Mouse (Mus musculus): ENCODE measurements at regions not wholly inside any gene's neighbourhood (a gene's known extent, or its start where the extent isn't known, plus 50 kb on each side); places are given as distances from the start of the nearest gene placed in this dataset.

DNA sequence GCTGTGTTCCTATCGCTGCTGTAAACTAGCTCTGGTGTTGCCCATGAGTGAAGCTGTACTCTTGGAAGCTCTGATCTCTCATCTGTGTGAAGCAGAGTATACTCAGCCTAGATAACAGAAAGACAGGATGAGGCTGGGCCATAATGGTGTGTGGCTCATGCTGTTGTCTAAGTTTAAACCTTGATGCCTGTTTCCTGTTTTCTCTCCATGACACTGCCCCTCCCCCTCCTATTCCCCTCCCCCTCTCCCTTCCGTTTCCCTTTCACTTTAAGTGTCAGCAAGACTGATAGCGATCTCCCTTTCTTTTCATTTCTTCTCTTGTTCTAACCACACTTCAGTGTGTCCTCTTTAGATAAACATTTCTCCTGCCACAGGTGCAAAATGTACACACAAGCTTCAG lies 229.2 kb upstream of the Tbc1d5 start:
- DNase-seq (ENCODE audit: extremely low spot score in 1 of 2, low spot score in 1 of 2): no peak

DNA sequence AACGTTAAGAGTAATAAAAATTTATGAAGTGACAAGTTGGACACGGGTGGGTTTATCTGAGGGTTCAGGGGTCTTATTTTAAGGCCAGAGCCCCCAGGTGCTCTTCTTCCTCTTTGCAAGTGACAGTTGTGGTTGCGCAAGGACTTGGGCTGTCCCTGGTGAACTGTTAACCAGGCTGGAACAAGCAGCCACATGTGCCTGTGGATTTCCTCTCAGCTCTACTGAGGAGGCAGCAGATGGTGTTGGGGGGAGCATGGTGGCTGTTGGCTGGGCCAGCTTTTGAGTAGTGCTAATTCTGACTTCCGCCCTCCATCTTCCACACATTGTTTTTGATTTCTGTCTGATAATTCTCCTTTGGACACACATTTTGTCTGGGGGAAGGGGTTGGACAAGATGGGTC lies 227.9 kb upstream of the Tbc1d5 start:
- DNase-seq (ENCODE audit: extremely low spot score in 1 of 2, low spot score in 1 of 2): no peak

DNA sequence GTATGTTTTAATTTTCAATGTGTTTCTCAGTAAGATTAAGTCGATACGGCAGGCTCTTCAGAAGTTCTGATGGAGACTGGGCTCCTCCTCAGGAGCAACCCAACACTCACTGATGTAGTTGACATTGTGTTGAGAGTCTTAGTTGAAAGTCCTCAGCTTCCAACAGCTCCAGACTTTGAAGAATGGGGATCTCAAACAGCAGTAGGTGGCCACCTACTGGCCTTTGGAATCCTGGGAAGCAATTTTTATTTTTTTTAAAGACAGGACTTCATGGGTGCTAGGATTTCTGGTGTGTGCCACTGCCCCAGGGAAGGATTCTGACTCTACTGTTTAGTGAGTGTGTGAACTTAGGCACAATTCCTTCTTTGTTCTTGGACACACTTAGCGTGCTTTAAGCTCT lies 225.9 kb upstream of the Tbc1d5 start:
- DNase-seq (ENCODE audit: extremely low spot score in 1 of 2, low spot score in 1 of 2): no peak

DNA sequence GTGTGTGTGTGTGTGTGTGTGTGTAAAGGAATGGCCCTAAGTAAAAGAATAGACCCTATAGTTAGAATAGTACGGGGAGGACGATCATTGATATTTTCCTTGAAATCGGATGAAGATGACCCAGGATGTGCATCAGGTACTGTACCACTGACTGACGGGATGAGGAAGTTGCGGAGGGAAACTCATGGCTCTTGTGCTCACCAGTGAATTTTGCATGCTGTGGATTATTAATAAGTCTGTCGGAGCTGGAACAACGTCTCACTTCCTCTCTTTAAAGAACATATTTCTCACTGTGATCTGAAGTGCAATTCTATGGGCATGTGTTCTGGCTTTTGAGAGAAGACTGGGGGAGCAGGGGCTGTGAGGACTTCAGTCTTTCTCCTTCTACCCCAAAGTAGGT lies 218.8 kb upstream of the Tbc1d5 start:
- no peak for DNase-seq (ENCODE audit: extremely low spot score in 1 of 2, low spot score in 1 of 2)

DNA sequence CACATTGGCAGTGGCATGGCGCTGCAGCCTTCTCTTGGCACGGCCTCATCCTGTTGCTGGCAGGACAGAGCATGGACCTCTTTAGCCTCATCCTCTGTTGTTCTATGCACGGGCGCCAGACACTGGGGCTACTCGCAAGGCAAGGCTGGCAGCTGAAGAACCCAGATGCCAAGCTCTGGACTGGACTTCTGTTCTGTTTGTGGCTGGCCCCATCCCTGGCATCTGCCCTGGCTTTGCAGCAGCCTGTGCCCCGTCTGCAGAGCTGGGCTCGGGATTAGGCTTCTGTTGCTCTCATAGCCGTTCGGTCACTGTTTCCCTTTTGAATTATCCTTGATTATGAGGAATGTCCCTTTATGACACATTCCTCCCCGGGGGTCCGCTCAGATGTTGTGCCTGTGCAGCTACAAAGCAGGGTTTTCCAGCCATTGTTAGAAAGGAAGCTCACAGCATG lies 214.6 kb upstream of the Tbc1d5 start:
- DNase-seq (ENCODE audit: extremely low spot score in 1 of 2, low spot score in 1 of 2): no peak

DNA sequence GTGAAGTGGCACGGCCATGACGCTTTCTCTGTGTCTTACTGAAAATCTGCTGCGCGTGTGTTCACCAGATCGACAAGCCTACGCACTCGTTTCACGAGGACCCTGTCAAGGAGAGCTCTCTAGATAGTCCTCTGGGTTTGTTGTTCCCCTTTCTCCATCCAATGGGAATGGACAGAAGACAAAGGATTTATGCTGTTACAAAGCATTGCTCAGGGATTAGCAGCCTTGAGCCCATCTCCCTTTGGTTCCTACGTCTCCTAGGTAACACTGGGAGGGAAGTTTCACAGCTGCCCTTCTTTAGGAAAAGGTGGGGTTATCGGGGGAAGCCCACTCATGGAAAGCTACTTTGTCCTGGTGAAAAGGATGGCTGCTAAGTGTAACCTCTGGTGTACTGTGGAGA lies 212.7 kb upstream of the Tbc1d5 start:
- DNase-seq (ENCODE audit: extremely low spot score in 1 of 2, low spot score in 1 of 2): no peak

DNA sequence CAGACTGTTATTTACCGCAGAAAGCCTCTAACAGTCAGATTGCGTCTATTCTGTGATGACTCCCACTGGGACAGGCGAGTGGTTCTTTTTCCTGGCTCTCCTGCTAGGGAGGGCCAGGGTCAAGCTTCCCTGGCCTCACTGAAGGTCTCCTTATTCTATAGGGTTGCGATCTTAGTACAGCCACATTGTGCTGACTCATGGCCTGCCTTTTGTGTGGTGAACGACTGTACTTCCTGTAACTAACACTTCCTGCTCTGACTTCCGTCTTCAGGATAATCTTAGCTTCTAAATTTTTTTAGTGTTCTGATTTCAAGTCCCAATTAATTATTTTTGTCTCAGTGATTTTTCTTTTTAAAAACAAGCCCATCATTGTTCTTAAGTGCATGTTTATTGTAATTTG lies 203.4 kb upstream of the Tbc1d5 start:
- DNase-seq (ENCODE audit: extremely low spot score in 1 of 2, low spot score in 1 of 2): no peak

DNA sequence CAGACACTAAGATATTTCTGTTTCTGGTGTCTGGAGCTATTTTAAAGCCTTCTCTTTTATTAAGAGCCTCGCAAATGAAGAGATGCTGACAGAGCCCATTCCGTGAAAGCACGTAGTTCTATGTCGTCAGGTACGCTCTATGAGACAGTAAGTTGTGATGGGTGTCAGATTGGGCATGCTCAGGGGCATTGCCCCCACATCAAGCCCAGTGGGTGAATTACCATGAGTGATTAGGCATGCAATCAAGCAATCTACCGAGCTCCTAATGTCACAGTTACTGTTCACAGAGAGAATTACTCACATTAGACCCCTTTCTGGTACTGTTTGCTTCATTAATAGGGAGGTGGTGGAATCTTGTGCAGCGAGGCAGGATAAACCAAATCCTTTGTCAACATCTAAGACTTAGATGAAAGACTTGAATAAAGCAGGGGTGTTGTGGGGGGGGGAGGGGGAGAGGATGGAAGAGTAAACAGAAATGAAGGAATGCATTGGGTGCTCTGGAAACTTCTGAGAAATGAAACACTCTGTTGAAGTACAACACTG lies 192.9 kb upstream of the Tbc1d5 start:
- no peak for DNase-seq (ENCODE audit: extremely low spot score in 1 of 2, low spot score in 1 of 2)

DNA sequence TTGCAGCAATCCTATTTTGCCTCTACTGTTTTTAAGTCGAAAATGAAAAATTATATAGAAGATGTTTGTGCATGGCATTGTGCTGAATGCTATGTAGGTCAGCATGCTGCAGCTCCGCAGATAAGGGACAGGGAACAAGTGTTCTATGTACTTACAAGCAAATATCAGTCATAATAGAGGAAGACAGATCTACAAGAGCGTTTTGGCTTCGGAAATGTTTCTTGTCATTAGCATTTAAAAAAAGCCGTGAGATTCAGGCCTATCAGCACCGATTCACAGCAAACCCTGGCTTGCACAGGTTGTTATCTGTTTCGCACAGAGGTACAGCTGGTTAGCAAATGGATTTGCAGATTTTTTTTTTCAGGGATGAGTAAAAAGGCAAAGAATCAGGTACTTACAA lies 191.8 kb upstream of the Tbc1d5 start:
- DNase-seq (ENCODE audit: extremely low spot score in 1 of 2, low spot score in 1 of 2): peak in 1 of 2 experiments; percentile 4

DNA sequence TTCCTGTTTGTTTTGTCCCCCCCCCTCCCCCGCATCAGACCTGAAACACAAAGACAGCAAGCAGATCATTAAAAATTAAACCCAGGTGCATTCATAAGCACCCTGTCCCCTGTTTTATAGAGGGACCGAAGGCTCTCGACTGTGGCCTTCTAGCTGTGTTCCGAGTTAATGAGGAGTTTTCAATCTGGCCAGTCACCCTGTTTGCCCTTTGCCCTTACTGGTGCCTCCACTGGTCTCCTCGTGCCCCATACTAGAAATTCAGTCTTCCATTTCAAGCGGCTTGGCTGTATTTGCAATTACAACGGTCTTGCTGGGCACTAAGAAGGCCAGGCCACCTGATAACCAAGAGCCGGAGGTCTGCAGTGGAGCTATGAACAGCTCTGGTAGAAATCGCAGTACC lies 190.9 kb upstream of the Tbc1d5 start:
- DNase-seq (ENCODE audit: extremely low spot score in 1 of 2, low spot score in 1 of 2): no peak

DNA sequence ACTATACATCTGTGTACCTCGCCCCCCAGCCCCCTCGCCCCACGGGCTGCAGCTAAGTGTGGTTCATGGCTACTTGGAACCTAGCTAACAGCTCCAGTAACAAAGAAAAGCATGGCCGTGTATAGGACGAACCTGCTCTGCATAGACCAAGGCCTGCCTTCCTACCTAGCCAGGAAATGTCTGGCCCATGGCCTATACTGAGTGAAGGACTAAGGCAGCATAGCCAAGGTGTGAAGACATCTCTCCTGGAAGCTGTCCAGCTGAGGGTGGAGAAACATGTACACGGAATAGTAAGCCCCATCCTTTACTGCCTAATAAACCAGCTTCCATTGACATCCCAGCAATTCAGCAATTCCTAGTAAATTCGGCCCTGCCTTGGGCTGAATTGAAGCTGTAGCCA lies 183.6 kb upstream of the Tbc1d5 start:
- no peak for DNase-seq (ENCODE audit: extremely low spot score in 1 of 2, low spot score in 1 of 2)

DNA sequence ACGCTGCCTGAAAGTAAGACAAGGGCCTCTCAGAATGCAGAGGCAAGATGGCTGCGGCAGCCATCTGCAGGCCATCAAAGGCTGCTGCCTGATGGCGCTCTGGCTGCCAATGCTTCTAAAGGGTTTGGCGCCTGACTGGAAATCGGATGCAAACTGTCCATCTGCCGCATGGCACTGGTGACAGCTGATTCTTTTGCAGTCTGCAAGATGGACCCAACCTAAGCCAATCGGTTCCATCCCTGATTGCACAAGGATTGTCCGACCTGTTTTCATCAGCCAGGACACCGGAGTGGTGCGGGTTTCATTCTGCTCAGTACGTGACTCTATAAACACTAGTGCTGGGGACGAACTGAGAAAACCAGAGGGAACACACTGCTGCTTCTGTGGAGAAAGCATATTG lies 183.1 kb upstream of the Tbc1d5 start:
- DNase-seq (ENCODE audit: extremely low spot score in 1 of 2, low spot score in 1 of 2): no peak

DNA sequence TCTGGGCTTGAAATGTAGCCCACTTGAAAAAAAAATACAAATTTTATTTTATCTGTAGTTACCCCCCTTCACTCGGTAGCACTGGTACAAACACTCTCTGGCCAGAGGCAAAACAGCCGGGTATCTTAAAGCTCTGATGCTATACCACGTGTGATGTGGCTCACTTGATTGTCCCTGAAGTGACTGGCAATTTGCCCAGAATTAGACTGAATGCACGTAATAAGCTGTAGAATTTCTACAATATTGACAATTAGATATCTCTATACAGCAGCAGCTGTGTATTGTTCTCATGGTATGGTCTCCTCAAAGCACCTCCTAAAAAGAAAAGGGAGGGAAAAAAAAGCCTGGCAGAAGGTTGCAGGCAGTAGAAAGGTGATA lies 179.2 kb upstream of the Tbc1d5 start:
- DNase-seq (ENCODE audit: extremely low spot score in 1 of 2, low spot score in 1 of 2): no peak

DNA sequence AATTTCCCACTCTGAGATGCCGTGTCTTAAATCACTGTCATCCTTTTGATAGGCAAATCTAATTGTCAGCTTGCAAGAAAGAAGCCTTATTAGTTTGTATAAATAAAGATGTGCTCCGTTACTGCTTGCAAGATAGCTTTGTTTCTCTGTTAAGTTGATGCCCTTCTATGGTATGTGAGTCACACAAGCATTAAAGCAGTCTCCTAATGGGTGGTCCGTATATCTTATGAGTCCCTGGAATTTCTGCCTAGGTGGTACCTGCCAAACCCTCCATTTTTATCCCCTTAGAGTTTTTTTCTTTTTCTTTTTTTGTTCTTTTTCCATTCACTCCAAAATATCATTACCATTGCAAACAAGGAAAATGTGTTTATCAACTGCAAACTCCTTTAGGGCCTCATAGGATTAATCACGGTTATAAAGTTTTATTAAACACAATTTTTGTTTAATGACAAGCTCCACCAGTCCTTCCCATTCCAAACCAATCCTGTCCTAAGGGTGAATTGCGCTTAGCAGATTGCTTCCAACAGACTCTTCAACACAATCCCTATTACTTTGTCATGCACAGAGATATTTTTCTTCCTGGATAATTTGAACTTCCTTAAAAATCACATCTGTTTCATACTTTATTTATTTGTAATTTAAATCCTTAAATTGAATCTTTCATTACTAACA lies 178.7 kb upstream of the Tbc1d5 start:
- no peak for DNase-seq (ENCODE audit: extremely low spot score in 1 of 2, low spot score in 1 of 2)

DNA sequence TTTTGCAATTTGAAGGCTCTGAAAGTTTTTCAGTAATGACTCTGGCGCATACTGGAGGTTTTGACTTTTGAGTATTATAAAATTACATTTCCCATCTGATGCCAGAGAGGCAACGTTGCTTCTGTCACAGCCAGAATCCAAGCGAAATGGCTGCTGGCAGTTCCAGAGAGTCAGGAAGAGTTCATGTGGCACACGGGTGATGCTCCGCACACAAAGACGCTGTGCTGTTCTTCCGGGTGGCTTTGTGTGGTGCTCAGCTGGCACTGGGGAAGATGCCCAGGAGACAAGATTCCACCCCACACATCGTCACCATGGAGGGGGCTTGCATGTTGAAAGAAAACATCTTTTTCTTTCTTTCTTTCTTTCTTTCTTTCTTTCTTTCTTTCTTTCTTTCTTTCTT lies 177.3 kb upstream of the Tbc1d5 start:
- DNase-seq (ENCODE audit: extremely low spot score in 1 of 2, low spot score in 1 of 2): peak in 1 of 2 experiments; percentile 16

DNA sequence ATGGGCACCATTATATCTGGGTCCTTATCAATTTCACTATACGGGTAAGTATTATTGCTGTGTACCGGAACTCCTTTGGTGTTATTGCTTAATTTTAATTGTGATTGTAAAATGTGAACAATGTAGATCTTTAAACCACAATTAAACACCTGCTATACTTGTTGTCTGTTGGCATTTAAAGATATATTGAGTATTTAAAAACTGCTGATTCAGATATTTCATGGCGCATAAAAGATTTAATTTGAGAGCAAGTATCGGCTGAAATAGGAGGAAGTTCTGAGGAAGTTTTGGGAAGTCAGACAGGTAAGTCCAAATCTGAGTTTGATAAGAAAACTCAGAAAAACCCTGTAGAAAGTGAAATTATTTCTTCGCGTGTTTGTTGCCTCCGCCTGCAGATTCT lies 142.7 kb upstream of the Tbc1d5 start:
- no peak for DNase-seq (ENCODE audit: extremely low spot score in 1 of 2, low spot score in 1 of 2)

DNA sequence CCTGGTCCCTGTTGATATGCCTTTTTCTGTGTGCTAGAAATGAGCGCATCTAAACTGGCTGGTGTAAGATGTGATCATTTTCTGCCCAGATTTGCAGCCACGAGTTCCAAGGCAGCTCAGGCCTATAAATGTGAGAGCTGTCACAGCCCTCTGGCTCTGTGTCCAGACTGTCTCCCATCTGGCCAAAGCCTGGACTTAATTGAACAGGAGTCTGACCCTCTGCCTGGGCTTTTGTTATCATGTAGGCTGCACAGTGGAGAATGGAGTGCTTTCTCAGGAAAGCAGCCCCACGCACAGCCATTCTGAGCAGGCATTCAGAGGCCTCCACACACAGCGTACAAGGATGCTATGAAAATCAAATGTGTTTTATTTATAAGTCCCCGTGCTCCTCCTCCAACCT lies 141.9 kb upstream of the Tbc1d5 start:
- peak in 1 of 2 experiments; percentile 15 for DNase-seq (ENCODE audit: extremely low spot score in 1 of 2, low spot score in 1 of 2)

DNA sequence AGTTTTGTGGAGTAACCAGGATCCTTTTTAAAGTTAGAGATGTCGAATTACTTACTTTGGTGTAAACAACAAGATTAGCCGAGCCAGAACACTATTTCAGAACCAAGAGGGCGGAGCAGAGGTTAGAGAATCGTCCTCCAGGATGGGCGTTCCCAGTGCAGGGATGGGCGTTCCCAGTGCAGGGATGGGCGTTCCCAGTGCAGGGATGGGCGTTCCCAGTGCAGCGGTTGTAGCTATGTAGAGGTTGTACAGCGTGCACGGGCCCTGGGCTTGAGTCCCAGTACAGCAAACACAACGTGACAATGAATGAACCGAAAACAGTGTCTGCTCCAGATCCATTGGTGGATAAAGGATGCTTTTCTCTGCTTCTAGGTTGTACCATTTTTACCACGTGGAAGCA lies 125.8 kb upstream of the Tbc1d5 start:
- no peak for DNase-seq (ENCODE audit: extremely low spot score in 1 of 2, low spot score in 1 of 2)

DNA sequence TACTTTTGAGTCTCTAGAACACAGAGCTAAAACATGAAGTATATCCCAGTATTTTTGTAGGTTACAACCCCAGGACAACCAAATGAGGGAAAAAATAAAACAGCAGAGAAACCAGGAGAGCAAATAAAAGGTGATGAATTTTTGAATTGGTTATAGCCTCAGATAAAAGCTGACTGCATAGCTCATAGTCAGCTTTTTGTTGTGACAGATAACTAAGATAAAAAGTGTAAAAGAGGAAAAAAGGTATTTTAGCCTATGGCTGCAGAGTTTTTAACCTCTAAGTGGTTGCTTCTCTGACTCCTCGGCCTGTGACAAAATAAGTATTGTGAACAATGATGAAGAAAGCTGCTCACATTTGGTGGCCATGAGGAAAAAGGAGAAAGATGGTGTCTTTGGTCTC lies 111.6 kb upstream of the Tbc1d5 start:
- no peak for DNase-seq (ENCODE audit: extremely low spot score in 1 of 2, low spot score in 1 of 2)

DNA sequence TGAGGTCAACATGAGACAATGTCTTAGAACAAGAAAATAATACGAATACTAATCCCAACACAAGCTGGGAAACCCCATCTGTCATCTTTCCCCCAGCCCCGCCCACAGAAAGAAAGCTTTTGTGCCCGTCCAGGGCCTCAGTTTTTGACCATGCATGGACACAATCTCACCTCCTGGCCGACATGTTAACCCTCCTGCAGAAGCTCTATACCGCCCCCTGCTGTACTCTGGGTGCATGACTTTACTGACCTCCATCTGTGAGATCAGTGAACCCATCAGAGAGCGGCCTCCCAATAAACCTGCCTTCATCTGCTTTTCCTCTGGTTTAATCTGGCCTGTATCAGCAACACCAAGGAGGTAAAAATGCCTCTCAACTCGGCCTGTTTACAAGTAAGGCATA lies 109.6 kb upstream of the Tbc1d5 start:
- DNase-seq (ENCODE audit: extremely low spot score in 1 of 2, low spot score in 1 of 2): peak; percentile 13 to 25

DNA sequence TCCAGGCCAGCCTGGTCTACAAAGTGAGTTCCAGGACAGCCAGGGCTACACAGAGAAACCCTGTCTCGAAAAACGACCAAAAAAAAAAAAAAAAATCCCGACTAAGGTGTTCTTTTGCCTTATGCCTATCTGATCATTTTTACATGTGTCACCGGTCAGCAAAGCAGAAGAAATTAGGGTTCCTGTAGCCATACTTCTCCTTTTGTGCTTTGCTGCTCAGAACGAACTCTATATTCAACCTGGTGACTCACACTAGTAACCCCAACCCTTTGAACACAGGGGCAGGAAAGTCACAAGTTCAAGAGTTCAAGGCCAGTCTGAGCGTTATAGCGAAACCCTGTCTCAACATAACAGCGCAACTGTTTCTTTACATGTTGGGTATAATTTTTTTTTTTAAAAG lies 108.7 kb upstream of the Tbc1d5 start:
- no peak for DNase-seq (ENCODE audit: extremely low spot score in 1 of 2, low spot score in 1 of 2)

DNA sequence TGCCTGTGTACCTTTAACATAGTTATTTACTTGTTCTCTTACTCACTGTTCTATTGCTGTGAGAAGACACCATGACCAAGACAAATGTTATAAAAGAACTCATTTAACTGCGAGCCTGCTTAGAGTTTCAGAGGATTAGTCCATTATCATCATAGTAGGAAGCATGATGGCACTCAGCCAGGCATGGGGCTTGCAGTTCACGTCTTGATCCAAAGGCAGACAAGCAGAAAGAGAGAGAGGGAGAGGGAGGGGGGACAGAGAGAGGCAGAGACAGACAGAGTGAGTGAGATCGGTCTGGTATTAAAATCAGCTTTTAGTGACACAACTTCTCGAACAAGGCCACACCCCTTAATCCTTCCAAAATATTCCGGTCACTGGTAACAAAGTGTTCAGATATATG lies 106.2 kb upstream of the Tbc1d5 start:
- no peak for DNase-seq (ENCODE audit: extremely low spot score in 1 of 2, low spot score in 1 of 2)

DNA sequence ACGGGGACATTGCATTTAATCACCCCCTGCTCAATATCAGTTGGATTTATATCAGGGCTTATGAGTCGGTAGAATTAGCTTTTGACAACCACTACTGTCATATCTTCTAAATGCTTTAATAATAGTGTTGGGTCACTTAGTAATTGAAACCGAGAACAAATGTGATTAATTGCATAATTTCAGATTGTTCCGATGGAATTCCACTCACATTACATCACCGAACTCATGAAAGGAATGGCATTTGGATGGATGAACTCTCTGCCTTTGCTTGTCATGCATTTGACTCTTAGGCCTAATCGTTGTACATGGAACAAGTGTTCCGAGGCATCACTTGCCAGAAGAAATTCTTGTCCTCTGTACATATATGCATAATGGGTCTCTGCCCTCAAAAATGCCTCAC lies 99.6 kb upstream of the Tbc1d5 start:
- no peak for DNase-seq (ENCODE audit: extremely low spot score in 1 of 2, low spot score in 1 of 2)
